Mouse (Mus musculus) small intestine, adult 2 months (tissue): ENCODE measurements at regions not wholly inside any gene's neighbourhood (a gene's known extent, or its start where the extent isn't known, plus 50 kb on each side); places are given as distances from the start of the nearest gene placed in this dataset.

Experiments used
- H3K27ac ChIP-seq: fragments of 200-500 bp; 2 replicates; pipeline ENCODE4 v1.5.1; 2012; ENCODE audit warnings: low read depth, low read length, control low read depth, inconsistent platforms; ENCODE audit not compliant: insufficient read depth
- H3K27me3 ChIP-seq: fragments of 200-500 bp; 2 replicates; pipeline ENCODE4 v1.6.1; 2012; ENCODE audit warnings: mild to moderate bottlenecking, moderate library complexity, low read length, inconsistent platforms; ENCODE audit not compliant: control insufficient read depth, insufficient read depth
- H3K36me3 ChIP-seq: fragments of 200-500 bp; 2 replicates; pipeline ENCODE4 v1.6.1; 2012; ENCODE audit warnings: mild to moderate bottlenecking, low read length, control low read depth, inconsistent platforms; ENCODE audit not compliant: control insufficient read depth, insufficient read depth
- H3K4me1 ChIP-seq: fragments of 200-500 bp; 2 replicates; pipeline ENCODE4 v1.6.1; 2012; ENCODE audit warnings: low read length, inconsistent platforms, mixed read lengths; ENCODE audit not compliant: control insufficient read depth, insufficient read depth, insufficient read length
- H3K4me3 ChIP-seq: fragments of 200-500 bp; 2 replicates; pipeline ENCODE4 v1.5.1; 2012; ENCODE audit warnings: low read depth, mild to moderate bottlenecking, control low read depth, inconsistent platforms, low read length, moderate library complexity
- CTCF ChIP-seq: fragments of 200-500 bp; IDR thresholded peaks from 2 replicates; pipeline ENCODE4 v1.5.1; 2012; ENCODE audit warnings: low read depth, mild to moderate bottlenecking, control low read depth, inconsistent platforms, low read length, moderate library complexity, mixed read lengths; ENCODE audit not compliant: insufficient replicate concordance, insufficient read length; ENCODE audit errors: extremely low read depth
- POLR2A ChIP-seq: fragments of 200-500 bp; IDR thresholded peaks from 2 replicates; pipeline ENCODE4 v1.6.1; 2012; ENCODE audit warnings: low read depth, mild to moderate bottlenecking, control low read depth, inconsistent platforms, low read length, moderate library complexity
- WGBS: fragments of 180-500 bp; shearing (Covaris S2); methylation state at CpG from one replicate; pipeline ENCODE4 v1.1.7; 2018; 5-methylcytosine and 5-hydroxymethylcytosine counted together

DNA sequence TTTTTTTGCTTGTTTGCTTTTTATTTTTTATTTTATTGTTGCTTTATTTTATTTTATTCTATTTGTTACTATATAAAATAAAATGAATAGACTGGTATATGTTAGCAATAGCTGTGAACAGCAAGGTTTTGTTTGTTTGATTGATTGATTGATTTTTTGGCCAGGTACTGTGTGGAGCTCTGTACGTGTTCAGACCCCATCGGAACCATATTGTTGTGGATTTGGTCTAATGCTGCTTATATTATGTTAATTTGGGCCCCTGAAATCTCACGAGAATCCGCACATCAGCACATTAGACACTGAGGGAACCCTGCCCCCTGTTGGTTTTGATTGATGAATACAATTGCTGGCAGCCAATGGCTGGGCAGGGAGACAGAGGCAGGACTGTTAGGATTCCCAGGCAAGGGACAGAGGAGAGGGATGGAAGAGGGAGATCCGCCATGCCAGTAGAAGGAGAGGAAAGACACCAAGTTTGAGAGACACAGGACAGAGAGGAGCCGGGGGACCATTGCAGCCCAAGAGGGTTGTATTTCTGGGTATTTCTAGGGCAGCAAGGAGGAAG, 482.3 kb downstream of the Ipo11 start:
- no peak for TF ChIP-seq CTCF
- TF ChIP-seq POLR2A = no peak
- WGBS = 77% methylated on average over 6 of the region's 6 CpGs
- Histone ChIP-seq H3K36me3 (no peaks in the 10 kb centered on the region), H3K27ac (no peak overlapping the region), H3K4me3 (no peak overlapping the region), H3K27me3 (no peaks in the 10 kb centered on the region), H3K4me1 (no peaks in the 10 kb centered on the region)

DNA sequence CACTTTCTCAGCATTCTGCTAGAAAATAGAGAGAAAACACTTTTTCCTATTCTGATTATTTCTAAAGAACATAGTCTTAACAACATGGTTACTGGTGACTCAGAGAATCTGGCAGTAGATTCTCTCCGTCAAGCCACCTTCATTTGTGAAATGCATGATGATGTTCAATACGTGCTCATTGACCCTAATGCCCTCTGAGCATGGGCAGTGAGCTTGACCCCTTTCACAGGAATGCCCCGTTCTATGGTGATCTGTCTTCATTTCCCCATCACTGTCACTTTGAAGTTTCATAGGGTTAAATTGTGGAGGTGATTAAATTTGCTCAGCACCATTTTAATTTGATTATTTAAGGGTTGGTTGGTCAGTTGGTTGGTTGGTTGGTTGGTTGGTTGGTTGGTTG, 504.6 kb downstream of the Ipo11 start:
- Histone ChIP-seq H3K27me3 (no peaks in the 10 kb centered on the region), H3K4me1 (no peaks in the 10 kb centered on the region), H3K27ac (no peak overlapping the region), H3K4me3 (no peak overlapping the region), H3K36me3 (no peaks in the 10 kb centered on the region)
- no peak for TF ChIP-seq POLR2A
- no peak for TF ChIP-seq CTCF
- WGBS = 67% methylated on average over 3 of the region's 3 CpGs

DNA sequence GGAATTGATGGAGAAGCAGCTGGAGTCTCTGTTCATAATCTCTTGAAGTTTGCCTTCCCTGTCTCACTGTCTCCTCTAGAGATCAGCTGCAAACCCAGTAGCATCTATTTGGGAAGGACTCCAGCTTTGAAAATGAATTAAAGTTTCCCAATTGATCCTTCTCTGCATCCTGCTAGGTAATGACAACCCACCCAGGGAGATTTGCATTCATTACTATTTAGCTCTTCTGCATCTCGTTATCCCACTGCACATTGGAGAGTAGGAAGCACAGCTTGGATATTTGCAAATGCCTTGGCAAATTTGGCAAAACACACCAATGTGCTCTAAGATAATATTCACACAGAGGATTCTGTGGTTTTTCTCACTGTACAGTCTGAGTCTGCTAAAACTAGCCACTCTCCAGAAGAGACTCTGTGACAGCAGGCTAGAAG, 530.1 kb downstream of the Ipo11 start:
- 40% methylated on average over 1 of the region's 1 CpGs for WGBS
- TF ChIP-seq CTCF = no peak
- no peaks in the 10 kb centered on the region for H3K36me3 ChIP-seq
- no peaks in the 10 kb centered on the region for H3K4me1 ChIP-seq
- H3K27me3 ChIP-seq = no peaks in the 10 kb centered on the region
- H3K27ac ChIP-seq = no peak overlapping the region
- no peak overlapping the region for H3K4me3 ChIP-seq

DNA sequence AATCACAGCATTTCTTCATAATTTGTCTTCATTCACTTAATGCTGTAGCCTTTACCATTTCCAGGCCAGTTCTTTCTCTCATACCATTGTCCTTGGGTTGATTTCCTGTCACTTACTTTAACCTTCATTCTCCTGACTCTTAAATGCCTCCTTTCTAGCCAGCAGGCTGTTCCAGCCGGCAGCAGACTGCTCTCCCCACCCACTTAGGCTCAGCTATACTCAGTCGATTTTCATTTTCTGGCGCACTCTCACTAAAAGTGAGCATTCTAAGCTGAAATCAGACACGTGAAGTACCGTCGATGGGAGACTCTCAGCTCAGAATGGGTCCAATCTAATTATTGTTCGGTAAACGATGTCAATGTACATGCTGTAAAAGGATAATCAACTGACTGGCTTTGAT, 544.1 kb downstream of the Ipo11 start:
- no peak for TF ChIP-seq CTCF
- TF ChIP-seq POLR2A = no peak
- Histone ChIP-seq H3K4me1 (no peaks in the 10 kb centered on the region), H3K27ac (no peak overlapping the region), H3K4me3 (no peak overlapping the region), H3K27me3 (no peaks in the 10 kb centered on the region), H3K36me3 (no peaks in the 10 kb centered on the region)
- 79% methylated on average over 8 of the region's 8 CpGs for WGBS

DNA sequence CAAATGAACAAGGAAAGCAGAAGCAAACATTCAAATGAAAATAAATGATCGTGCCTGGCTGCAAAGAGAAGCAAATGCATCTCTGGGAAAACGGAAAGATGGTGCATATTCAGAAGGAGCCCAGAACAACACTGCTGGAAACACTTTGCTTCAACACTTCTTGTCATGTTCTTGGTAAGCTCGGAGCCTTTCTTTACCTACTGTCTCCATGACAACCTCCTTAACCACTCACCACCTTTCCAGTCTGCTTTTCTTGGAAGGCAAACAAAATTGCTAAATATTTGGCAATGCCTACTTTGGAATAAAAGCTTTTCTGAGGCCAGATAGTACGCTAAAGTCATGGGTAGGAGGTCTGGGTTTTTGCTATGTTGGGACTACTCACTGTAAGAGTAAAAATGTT, 548.1 kb downstream of the Ipo11 start:
- Histone ChIP-seq H3K27ac (no peak overlapping the region), H3K36me3 (no peaks in the 10 kb centered on the region), H3K4me3 (no peak overlapping the region), H3K4me1 (no peaks in the 10 kb centered on the region), H3K27me3 (no peaks in the 10 kb centered on the region)
- TF ChIP-seq POLR2A (no peak), CTCF (no peak)
- 47% methylated on average over 4 of the region's 4 CpGs for WGBS

DNA sequence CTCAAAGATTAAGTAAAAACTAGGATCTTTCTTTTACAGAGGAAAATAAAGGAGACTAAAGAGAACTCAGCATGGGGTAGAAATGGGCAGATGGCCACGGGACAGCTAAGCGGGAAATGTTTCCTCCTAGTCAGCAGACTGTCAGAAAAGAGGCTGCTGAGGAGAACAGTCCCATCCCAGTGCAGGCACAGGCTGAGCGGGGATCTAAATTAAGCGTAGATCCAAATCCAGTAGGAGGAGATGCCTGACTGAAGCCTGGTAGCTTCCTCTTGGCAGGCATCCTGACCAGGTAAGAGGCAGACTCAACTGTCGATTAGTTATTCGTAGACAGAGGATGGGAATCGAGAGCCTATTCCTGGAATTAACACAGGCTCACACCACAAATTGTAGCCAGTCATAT, 569.2 kb downstream of the Ipo11 start:
- Histone ChIP-seq H3K4me1 (no peaks in the 10 kb centered on the region), H3K36me3 (no peaks in the 10 kb centered on the region), H3K4me3 (no peak overlapping the region), H3K27me3 (no peaks in the 10 kb centered on the region), H3K27ac (no peak overlapping the region)
- TF ChIP-seq POLR2A (no peak), CTCF (no peak)
- 87% methylated on average over 7 of the region's 7 CpGs for WGBS

DNA sequence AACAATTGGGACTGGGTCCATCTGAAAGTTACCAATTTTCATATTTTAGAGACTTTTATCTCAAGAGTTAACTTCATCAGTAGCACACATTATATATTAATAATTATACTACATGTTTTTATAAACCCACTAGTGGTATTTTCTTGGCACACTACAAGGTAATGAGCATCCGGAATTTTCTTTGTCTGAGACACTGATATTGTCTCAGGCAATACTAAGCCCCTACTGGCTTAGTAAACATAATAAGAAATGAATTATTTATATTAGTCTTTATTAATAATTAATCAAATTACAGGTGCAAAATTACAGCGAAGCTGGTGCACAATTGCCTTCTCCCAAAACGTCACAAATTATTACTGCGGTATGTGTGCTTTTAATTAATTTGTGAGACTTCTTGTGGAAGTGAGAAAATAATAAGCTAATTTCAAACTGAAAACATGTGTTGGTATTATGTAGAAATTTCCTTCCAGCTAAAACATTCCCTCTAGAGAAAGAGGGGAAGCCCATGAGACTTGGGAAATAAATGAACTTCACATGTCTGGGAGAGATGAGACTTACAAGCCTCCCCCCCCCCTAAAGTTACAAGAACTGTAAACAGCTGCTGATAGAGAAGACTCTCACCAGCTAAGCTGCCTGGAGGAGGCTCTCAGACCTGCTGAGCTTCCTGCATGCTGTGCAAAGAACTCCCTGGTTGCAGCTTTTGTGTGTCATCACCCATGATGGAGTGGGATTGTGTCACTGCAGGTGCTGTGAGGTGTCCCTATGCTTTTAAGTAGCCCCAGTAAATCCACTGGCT, 583.9 kb downstream of the Ipo11 start:
- no peaks in the 10 kb centered on the region for H3K27me3 ChIP-seq
- H3K4me1 ChIP-seq = no peaks in the 10 kb centered on the region
- no peak overlapping the region for H3K27ac ChIP-seq
- WGBS = 80% methylated on average over 4 of the region's 4 CpGs
- no peaks in the 10 kb centered on the region for H3K36me3 ChIP-seq
- H3K4me3 ChIP-seq = no peak overlapping the region
- no peak for TF ChIP-seq CTCF
- TF ChIP-seq POLR2A = no peak
